Mouse (Mus musculus): ENCODE results near the gene Nfya. TPM values are rescaled to one million over a fixed set of nuclear protein-coding genes. Genes with fewer than 3 reads are reported as not detected.

Nfya gene
- total and polyA plus RNA-seq, 3 experiments: 56.9 to 97.8 TPM; not detected in 1

DNA sequence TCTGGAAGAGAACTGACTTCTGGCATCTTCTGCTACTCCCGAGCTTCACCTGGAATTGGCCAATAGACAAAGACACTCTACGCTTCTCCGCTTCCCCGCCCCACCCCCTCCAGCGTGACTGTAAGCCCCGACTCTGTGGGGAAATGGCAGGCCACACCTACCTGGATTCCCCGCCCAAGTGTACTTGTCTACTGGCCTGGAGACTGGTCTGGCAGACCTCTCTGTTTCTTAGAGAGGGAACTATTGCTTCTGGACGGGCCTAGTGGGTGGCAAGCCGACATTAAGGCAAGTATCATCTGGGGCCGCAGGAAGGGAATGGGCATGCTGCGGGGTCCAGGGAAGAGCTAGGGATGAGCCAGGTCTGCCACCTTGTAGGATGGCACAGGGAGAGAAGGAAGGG, 45.0 kb upstream of the Nfya start, which contains the start of gene Unc5cl (continued):
- TF ChIP-seq USF1 (IDR thresholded peaks at IDR 0.05; ENCODE audit: low read depth, low read length): no peak

DNA sequence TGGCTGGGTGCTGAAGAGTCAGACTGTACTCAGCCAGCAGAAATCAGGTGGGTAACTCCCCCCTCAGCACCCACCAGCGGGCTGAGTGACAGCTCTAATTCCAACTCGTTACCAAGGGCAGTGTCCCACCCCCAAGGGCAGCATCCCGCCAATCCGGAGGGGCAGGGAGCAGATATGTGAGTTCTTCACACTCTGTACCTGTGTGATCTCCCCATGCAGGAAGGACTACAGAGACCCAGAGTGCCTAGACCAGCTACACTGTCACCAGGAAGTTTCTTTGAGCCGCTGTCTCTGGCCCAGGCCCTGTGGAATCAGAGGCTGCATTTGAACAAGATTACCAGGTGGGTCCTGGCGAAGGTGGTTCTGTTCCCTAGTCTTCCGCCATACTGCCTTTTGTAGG, 44.5 kb upstream of the Nfya start:
- Histone ChIP-seq H3K9me3 (replicated peaks; ENCODE audit: insufficient read depth, low read length) (no peaks in the 10 kb centered on the region), H3K27me3 (ENCODE audit: control insufficient read depth in 1 of 2, insufficient read depth in 2 of 2, low read length in 2 of 2) (no peaks in the 10 kb centered on the region), H3K36me3 (ENCODE audit: control insufficient read depth in 1 of 2, insufficient read depth in 2 of 2, low read length in 2 of 2) (peaks cover 0 to 28% of the 10 kb centered on the region in 2 experiments; a peak in 2 of 4 replicates), H3K79me2 (ENCODE audit: control insufficient read depth, insufficient read depth, low read length, poor library complexity) (no peaks in the 10 kb centered on the region; the same call in none of the 2 replicates), H3K27ac (ENCODE audit: control insufficient read depth, low read depth, low read length) (peak overlapping the region; percentile 47), H3K4me1 (ENCODE audit: control insufficient read depth in 1 of 2, insufficient read depth in 2 of 2, low read length in 2 of 2) (peaks cover 2 to 51% of the 10 kb centered on the region in 2 experiments; a peak in 3 of 4 replicates), H3K4me3 (ENCODE audit: control insufficient read depth in 1 of 2, insufficient read depth in 1 of 2, low read depth in 2 of 2, low read length in 2 of 2) (peak overlapping the region; percentile 69 to 75), H3K9ac (ENCODE audit: control insufficient read depth, low read depth, low read length, poor library complexity, severe bottlenecking) (peak overlapping the region; percentile 75)
- TF ChIP-seq RAD21 (IDR thresholded peaks at IDR 0.05; ENCODE audit: low read depth, low read length) (no peak), ZNF384 (IDR thresholded peaks at IDR 0.05; ENCODE audit: low read depth, low read length) (no peak), GATA1 (IDR thresholded peaks at IDR 0.05; ENCODE audit: low read depth, low read length) (no peak), MYC (IDR thresholded peaks at IDR 0.05; ENCODE audit: low read depth, low read length) (no peak), ZMIZ1 (IDR thresholded peaks at IDR 0.05; ENCODE audit: low read depth, low read length) (no peak), CHD2 (IDR thresholded peaks at IDR 0.05; ENCODE audit: low read length) (no peak), POLR2AphosphoS2 (IDR thresholded peaks at IDR 0.05; ENCODE audit: low read length) (no peak), SIN3A (IDR thresholded peaks at IDR 0.05; ENCODE audit: low read length) (0 out of 2 replicates have a peak, but pooled peaks have one; percentile 13), MAX (IDR thresholded peaks at IDR 0.05; ENCODE audit: low read length) (no peak), GABPA (IDR thresholded peaks at IDR 0.05; ENCODE audit: low read depth, low read length) (no peak), ETS1 (IDR thresholded peaks at IDR 0.05; ENCODE audit: low read depth, low read length) (0 out of 2 replicates have a peak, but pooled peaks have one; percentile 13), USF1 (IDR thresholded peaks at IDR 0.05; ENCODE audit: low read depth, low read length) (no peak), MEF2A (IDR thresholded peaks at IDR 0.05; ENCODE audit: extremely low read depth, insufficient replicate concordance, low read depth, low read length, poor library complexity, severe bottlenecking) (no peak), HCFC1 (IDR thresholded peaks at IDR 0.05; ENCODE audit: low read depth, low read length) (no peak), POLR2A (IDR thresholded peaks at IDR 0.05; ENCODE audit: control insufficient read depth in 1 of 2, insufficient read depth in 1 of 2, low read depth in 1 of 2, low read length in 2 of 2, poor library complexity in 1 of 2) (no peak), NELFE (IDR thresholded peaks at IDR 0.05; ENCODE audit: low read depth, low read length) (no peak), RCOR1 (IDR thresholded peaks at IDR 0.05; ENCODE audit: low read depth, low read length) (no peak), CHD1 (IDR thresholded peaks at IDR 0.05; ENCODE audit: low read depth, low read length) (no peak), MXI1 (IDR thresholded peaks at IDR 0.05; ENCODE audit: low read depth, low read length) (peak; percentile 25; the same call in 1 of the 2 replicates), ZC3H11A (IDR thresholded peaks at IDR 0.05; ENCODE audit: low read depth, low read length) (no peak), MAFK (IDR thresholded peaks at IDR 0.05; ENCODE audit: borderline replicate concordance, low read depth, low read length) (no peak)
- DNase-seq (ENCODE audit: low read depth, low spot score): peak; percentile 75
